8 mouse cellular contexts compared by ENCODE assay signal in the genomic region with DNA sequence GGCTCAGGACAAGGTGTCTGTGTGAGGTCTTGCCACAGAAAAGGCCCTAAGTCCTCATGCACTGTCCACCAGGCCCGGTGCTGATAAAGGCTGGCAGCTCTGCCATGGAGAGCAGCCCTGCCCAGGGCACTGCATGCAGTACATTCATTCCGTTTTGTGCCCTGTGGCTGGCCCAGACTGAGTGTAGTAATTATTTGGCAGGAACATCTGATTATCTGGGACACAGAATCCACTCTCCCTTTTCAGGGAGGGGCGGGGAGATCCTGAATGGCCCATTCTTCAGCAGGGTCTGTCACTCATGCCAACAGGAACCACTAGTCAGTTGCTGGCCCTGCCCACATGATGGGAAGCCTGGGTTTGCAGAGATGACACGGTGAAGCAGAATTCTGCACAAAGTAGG. TPM values are rescaled to one million over a fixed set of nuclear protein-coding genes. Genes with fewer than 3 reads are reported as not detected.
A peak's percentile ranks its signal among the peaks of the same experiment; 100 is the strongest.
DNase-seq lines count a peak whose midpoint lies in the region.

No protein-coding gene starts in this region.

- peak; percentile 21 to 56 for DNase-seq in adrenal gland, adult (ENCODE audit: inconsistent age in 2 of 2, low spot score in 1 of 2)
- no peak for DNase-seq in adrenal gland, adult 18-20 months (ENCODE audit: low spot score in 2 of 2)
- peak; percentile 80 for DNase-seq in adipocyte (ENCODE audit: low spot score)
- peak; percentile 47 to 75 for DNase-seq in frontal cortex, postnatal 14 days (ENCODE audit: low spot score in 2 of 2)
- DNase-seq in left cerebral cortex, adult 9 months (ENCODE audit: low spot score in 2 of 2): peak; percentile 68 to 69
- DNase-seq in kidney, adult 8-10 months: no peak
- DNase-seq in ovary, adult 18-20 months (ENCODE audit: low spot score): no peak
- no peak for DNase-seq in lung, postnatal 36 days

RNA-seq across cellular contexts. Expression of a gene that starts 29.1 kb away (rescaled TPM):
- 1 to 10 TPM; 2.0 to 2.6 TPM for total RNA-seq in adrenal gland, adult 18-20 months (2021)

RNA-seq across cellular contexts. Expression of a gene that starts 30.9 kb away (rescaled TPM):
- total RNA-seq in adrenal gland, adult 18-20 months (2021): 100 to 1,000 TPM; 123 to 153 TPM

Comparison
In these comparisons a context has a peak if more than half of its experiments do, and no peak if none do; other contexts are left out.
1. DNase-seq: peak in adrenal gland, adult (2 of 2), adipocyte (single experiment), frontal cortex, postnatal 14 days (2 of 2) and left cerebral cortex, adult 9 months (2 of 2); none in adrenal gland, adult 18-20 months (0 of 2), kidney, adult 8-10 months (0 of 2), ovary, adult 18-20 months (single experiment) and lung, postnatal 36 days (single experiment).